Mouse (Mus musculus) layer of hippocampus, adult 8-10 months (tissue): Measurements from ENCODE around the gene Hsd3b7. TPM values are rescaled to one million over a fixed set of nuclear protein-coding genes. Genes with fewer than 3 reads are reported as not detected.
"Not testable (repeated sequence)": the region's sequence is repeated elsewhere in the genome, so short reads cannot be mapped to it uniquely, and the experiment has no call there.

Experiments used
- DNase-seq, 2 experiments: peaks; one replicate each; pipeline ENCODE4 v3.0.0; 2022; ENCODE audit warnings: low spot score in 2 of 2
- total RNA-seq, 4 experiments: library from RNA; stranded (reverse); gene quantifications; 2 replicates each; pipeline ENCODE4 v1.2.4; 2022

The Hsd3b7 gene
- total RNA-seq, 4 experiments from 2014 or later, result 4.8 to 12.2 (median 10.7) TPM

DNA sequence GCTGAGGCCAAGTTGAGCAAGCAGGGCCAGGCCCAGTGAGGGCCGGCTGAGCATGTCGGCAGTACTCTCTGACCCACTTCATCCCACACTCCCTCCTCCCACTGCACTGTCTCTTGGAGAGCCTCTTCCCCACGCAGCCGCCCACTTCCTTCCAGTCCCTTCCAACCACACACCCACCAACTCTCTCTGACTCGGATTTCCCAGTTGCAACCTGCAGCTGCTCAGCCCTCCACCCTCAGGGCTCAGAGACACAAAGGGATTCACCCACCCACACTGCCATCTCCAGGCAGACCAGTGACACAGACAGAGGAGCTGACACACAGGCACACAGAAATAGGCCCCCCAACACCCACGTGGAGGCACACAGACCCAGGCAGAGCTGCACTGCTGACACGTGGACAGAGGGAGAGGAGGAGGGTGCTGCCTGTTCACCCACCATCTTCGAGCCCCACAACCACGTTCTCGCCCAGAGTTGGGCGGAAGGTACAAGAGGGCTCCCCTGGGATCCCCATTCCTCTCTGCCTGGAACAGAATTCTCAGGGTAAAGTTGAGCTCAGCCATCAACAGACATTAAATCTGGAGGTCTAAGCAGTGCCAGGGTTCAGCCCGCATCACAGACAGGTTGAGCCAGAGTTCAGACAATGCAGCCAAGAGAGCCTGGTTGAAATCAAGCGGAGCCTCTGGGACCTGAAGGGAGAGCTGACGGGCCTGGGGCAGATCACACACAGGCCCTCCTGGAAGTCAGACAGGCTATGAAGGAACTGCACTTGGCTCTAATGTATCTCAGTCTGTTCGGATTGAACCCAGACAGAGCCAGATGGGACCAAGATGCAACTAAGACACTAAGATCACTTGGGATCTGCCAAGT, 15.8 kb downstream of the Hsd3b7 start:
- peak; percentile 60 to 84 for DNase-seq

DNA sequence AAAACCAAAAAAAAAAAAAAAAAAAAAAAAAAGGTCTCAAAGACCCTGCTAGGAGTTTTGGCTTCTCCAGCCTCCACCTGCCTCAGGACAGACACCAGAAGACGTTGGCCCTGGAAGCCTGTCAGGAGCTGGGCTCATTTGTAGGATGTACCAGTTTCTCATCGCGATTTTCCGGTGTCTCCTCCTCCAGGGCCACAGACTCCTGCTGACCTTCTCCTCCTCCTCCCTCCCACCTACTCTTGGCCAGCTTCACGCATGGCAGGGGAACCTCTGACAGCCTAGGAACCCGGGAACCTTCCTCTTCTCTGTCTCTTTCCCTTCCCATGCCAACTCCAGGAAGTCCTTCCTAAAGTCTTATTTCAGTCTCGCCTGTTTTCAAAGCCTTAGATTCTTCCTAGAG, 16.6 kb downstream of the Hsd3b7 start:
- DNase-seq, result no peak

DNA sequence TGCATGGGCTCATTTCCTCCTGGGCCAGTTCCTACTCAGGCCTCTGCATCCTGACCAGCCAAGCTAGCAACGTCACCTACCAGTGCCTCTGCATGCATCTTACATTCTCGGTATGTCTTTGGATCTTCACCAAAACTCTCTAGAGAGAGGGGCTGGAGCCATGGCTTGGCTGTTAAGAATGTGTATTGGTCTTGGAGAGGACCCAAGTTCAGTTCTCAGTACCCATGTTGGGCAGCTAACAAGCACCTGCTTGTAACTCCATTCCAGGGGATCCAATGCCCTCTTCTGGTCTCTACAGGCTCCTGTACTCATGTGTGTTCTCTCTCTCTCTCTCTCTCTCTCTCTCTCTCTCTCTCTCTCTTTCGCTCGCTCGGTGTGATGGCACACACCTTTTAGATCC, 17.4 kb downstream of the Hsd3b7 start:
- DNase-seq, result no peak

DNA sequence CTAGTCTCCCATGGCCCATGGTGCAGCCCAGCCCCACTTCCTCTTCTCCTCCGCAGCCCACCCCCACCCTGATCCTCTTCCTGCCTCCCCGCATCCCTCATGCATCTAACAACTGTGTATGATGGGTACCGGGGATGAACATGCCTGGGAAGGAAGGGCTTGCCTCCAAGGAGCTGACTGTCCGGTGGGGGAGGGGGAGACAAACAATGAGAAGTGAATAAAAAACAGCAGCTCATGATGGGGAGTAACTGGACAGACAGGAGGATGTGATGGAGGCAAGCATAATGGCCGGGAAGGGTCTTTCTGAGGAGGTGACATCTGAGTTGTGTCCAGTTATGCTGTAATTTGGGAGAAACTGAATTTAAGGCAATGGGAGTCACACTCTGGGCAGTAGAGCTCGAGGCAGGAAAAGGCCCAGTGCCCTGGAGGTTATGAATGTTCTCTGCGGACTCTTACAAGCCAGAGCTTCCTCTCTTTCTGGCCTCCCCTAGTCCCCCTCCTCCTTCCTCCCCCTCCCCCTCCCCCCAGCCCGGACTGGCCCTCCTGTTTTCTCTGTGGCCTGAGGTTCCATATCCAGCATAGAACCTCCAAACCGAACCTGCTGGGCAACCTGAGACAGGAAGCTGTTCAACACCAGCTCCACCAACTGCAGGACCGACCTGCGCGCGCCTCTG, 20.6 kb downstream of the Hsd3b7 start:
- no peak for DNase-seq

DNA sequence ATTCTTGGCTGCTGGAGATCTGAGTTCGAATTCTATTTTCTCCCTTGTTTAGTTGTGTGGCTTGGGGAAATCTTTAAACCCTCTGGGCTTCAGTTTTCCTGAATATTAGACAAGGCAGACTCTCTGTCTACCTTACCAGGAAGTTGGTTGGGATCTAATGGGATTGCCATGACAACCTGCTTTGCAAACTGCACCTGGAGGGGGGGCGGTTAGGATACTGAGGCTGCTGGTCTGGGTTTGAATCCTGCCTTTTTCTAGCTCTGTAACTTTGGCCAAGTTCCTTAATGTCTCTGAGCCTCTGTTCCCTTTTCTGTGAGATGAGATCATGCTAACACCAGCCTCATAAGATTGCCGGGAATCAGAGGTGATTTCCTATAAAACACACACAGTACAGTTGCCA, 22.1 kb downstream of the Hsd3b7 start:
- no peak for DNase-seq

DNA sequence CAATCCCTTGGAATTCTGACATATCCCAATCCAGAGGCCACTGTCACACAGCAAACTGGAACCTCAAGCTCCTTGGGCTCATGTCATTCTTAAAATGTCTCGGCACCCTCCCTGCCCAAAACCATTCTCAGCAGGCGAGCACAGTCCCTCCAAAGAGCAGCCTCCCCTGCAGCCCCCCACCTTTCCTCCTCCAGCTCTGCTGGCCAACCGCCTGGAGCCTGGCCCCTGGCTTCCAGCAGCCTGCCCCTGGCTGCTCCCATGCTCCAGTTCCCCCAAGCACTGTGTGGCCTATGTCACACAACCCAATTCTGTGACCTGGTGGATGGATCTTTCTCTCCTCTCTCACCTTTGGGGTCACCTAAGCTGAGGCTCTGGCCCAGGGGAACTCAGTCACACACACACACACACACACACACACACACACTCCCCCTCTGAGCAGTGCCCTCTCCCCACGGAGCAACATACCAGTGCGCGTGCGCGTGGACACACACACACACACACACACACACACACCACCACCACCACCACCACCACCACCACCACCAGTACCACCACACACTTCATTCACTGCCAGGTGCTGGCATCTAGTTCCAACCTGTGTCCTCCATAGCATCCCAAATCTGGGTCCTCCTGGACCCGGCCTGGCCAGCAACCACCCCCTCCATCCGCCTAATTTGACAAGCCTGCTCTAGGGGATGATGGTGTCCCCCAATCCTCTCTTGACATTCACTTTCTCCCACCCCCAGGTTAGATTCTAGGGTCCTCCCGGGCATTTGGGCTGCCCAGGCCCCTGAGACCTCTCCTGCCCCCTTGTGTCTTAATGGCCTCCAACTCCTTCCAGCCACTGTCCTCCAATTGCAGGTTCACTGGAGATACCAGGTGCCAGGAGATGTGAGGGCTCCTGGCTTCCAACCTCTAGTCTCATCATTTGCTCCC, 23.1 kb downstream of the Hsd3b7 start:
- DNase-seq, result no peak

DNA sequence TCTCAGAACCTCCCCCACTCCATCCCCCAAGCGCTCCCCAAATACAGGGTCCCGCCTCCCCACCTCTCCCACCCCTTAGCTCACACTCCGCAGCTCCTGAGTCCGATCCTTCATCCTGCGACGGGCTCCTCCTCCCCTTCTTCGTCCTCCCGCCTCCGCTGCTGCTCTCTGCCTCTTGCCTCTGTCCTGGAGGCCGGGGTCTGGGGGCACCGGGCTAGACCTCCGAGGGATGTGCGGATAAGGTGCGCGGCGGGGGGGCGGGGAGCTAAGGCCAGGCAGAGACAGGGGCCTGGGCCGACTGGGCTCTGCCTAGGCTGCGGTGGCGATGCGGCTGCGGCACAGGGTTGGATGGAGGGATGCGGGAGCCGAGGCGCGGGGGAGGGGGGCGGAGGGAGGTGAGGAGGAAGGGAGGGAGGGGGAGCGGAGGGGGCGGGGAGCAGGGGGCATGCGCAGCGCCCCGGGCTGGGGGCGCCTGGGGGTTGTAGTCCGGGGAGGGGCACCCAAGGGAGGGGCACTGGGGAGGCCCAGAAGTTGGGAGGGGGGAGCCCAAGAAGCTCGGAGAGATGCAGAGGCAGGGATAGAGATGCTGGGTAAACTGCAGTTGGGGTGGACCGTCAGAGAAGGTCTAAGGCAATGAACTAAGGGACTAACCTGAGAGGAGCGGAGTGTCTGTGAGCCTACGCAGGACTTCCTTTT, 23.9 kb downstream of the Hsd3b7 start, which contains the start of the genes Stx4a and Stx1b:
Gene Stx4a, plus strand, starts transcription at position 119 of the 696 bp plus-strand sequence.
Gene Stx1b, minus strand, starts transcription at position 374 of the 696 bp plus-strand sequence.
- peak in 1 of 2 experiments; percentile 54 for DNase-seq

DNA sequence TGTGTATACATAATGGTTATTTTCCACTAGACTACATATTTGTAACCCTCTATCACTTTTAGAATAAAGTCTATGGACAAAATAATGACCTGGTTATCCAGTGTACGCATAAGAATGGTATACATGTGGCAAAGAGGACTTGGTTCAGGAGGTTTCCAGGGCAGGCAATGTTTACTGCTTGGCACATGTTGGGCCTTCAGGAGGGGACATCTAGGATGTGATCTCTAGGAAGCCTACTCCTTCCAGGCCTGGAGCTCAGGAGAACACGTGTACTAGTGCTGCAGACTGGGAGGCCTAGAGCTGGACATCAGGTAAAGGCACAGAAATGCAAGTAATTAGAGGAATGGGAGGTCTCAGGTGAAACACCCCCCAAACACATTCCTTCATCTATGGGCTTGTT, 35.1 kb downstream of the Hsd3b7 start:
- no peak for DNase-seq

DNA sequence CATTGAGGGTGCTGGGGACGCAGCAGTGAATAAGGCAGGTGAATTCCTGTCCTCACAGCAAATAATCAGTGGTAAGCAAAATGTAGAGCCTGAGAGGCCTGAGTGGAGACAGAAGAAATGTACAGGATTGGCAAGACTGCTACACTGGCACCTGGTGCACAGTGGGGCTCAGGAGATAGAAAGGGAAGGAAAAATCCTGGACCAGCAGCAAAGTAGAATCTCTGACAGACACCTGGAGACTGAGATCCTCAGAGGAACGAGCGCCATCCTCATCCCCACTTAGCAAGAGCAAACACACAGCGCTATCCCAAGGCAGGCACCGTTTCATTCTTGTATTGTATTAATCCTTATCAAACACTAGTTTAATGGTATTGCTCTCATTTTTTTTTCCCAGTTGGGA, 37.1 kb downstream of the Hsd3b7 start:
- DNase-seq, result no peak

DNA sequence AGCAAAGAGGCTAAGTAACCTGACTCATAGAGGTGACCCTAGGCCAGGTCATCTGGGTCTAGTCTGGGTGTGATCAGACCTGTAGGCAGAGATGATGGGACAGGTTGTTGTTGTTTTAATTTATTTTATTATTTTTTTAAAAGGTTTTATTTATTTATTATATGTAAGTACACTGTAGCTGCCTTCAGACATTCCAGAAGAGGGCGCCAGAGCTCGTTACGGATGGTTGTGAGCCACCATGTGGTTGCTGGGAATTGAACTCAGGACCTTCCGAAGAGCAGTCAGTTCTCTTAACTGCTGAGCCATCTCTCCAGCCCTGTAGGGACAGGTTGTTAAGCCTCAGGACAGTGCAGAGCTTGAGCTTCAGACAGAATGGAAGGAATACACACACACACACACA, 37.5 kb downstream of the Hsd3b7 start:
- DNase-seq, result not testable (repeated sequence)

DNA sequence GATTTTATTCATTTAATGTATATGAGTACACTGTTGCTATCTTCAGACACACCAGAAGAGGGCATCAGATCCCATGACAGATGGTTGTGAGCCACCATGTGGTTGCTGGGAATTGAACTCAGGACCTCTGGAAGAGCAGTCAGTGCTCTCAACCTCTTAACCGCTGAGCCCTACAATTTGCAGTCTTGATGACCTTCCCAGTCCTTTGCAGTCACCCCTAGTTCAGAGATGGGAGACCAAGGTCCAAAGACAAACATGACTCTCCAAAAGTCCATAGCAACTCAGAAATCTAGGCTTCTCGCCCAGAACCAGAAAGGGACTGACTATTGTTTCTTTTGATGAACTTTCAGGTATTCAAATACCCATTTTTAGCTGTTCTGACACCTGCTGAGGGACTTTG, 39.6 kb downstream of the Hsd3b7 start:
- not testable (repeated sequence) for DNase-seq

DNA sequence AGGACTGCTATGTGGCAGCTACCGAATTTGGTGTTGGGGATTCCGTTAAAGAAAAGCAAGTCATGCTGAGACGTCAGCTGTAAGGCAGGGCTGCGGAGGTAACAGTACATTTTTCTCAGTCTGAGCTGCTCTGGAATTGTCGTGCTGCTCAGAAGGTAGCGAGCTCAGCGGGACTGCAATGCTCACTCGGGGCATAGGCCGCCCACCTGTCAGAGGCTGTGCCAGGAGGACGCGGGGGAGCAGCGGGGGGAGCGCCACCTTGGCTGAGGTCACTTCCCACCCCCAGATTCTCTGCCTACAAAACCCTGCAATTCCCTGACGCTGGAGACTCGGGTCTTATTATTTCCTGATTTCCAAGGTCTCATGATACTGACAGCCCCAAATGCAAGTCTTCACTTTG, 40.5 kb downstream of the Hsd3b7 start:
- no peak for DNase-seq

DNA sequence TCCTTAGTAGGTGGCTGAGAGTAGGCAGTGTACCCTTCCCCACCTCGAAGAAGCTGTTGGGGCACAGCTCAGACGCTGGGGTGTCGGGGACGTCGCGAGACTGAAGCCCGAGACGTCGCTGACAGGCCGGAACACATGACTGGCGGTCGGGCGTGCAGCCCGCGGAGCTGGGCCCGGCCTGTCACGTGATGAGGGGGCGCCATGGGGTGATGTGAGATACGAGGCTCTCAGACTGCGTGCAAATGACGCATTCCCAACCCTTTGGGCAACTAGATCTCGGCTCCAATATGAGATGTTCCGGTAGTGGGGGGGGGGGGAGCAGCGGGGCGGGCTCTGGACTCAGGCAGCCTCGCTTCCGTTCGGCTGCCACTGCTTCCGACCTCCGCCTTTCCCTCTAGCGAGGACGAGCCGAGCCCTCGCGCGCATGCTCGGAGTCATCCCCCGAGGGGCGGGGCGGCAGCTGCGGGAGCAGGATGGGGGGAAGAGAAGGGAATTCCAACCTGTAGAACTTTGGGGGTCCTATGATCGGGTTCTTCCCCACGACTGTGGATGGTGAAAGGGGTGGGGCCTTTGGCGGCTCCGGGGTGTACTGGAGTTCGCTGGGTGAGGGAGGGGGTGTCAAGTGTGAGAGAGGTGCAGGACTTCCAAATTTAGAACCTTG, 41.1 kb downstream of the Hsd3b7 start:
- DNase-seq, result peak; percentile 96 to 97

DNA sequence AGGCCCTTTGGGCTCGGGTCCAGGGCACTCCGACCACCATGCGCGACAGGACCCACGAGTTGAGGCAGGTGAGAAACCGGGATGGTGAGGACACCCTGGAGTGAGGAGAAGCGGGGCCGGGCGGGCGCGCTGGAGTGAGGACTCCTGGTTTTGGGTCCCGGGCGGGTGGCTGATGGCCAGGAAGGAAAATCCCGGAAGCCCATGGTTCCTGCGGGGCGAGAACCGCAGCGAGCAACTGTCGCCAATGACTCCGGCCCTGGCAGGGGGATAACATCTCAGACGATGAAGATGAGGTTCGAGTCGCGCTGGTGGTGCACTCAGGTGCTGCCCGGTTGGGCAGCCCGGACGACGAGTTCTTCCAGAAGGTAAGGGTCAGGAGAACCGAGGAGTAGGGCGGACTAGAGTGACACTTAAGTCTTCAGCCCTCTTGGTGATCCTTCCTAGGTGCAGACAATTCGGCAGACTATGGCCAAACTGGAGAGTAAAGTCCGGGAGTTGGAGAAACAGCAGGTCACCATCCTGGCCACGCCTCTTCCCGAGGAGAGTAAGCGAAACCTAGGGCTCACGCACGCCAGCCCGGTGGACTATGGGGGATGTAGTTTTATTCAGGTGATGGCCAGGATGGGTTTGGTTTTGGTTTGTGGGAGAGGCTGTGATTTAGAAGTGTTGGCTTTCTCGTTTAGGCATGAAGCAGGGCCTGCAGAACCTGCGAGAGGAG, 41.8 kb downstream of the Hsd3b7 start:
- peak; percentile 69 to 70 for DNase-seq

DNA sequence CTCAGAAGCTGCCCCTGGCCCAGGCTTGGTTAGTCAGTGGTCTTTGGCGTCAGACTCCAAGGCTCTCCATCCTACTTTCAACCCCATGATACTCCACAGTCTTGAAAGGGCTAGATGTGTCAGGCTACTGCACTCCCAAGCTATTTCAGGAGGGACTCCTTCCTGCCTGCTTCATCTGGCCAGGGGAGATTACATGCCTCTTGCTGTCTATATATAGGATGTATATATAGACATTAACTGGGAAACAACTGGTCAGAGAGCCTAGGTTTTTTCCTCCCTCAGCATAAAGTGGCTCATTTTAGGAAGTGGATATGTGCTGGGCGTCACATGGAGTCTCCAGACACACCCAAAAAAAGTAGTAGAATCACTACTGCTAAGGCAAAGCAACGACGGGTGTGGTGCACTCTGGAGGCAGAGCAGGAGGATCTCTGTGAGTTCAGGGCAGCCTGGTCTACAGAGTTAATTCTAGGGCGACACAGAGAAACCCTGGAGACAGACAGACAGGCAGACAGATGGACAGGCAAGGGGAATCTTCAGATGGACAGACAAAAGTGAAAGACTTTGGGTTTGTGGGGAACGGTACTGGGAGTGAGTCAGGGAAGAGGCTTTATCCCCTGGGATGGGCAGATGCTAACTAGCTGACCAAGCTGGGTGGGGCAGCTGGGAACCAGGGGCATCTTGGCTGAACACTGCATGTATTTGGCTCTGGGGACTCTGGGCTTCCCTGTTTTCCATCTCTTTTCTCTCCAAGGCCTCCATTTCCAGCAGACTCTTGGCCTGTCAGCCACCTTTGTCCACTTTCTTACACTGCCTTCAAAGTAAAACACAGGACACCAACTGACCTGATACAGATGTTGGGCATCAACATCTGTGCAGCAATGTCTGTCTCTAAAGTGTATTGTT, 49.8 kb downstream of the Hsd3b7 start:
- no peak for DNase-seq

DNA sequence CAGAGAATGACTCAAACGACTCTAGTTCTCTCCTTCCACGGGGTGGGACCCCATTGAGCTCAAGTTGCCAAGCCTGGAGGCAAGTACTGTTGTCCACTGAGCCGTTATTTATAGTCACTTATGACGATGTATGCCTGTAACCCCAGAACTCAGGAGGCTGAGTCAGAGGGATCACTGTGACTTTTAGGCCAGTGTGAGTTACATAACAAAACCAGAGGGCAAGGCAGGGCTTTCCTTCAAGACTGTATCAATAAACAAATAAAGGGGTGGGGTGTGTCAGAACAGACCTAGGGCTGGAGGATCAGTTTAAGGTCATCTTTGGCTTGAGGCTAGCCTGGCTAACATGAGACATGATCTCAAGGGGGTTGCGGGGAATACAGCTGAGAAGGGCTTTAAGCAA, 50.5 kb downstream of the Hsd3b7 start:
- DNase-seq, result no peak
